Mouse (Mus musculus) layer of hippocampus, adult 2 months (tissue): ENCODE measurements around the gene Zbtb2. TPM values are rescaled to one million over a fixed set of nuclear protein-coding genes. Genes with fewer than 3 reads are reported as not detected.
"Not testable (repeated sequence)": the region's sequence is repeated elsewhere in the genome, so short reads cannot be mapped to it uniquely, and the experiment has no call there.

Experiments used
- DNase-seq, 2 experiments: peaks; one replicate each; pipeline ENCODE4 v3.0.0; 2022; ENCODE audit warnings: low spot score in 2 of 2
- H3K27ac ChIP-seq: fragments of 200-600 bp; 2 replicates; pipeline ENCODE4 v1.8.1; 2022
- H3K4me3 ChIP-seq: fragments of 200-600 bp; 2 replicates; pipeline ENCODE4 v1.8.1; 2022; ENCODE audit warnings: mild to moderate bottlenecking
- CTCF ChIP-seq: fragments of 200-600 bp; conservative IDR thresholded peaks from 2 replicates; pipeline ENCODE4 v1.8.1; 2022; ENCODE audit warnings: antibody characterized with exemption, mild to moderate bottlenecking, moderate library complexity
- long read RNA-seq, 2 experiments: library from polyadenylated mRNA; stranded (forward); transcript quantifications; one replicate each; pipeline ENCODE4 v2.0.0; 2021; ENCODE audit warnings: borderline mapping rate in 2 of 2
- total RNA-seq, 2 experiments: library from RNA; stranded (reverse); gene quantifications; 2 replicates each; pipeline ENCODE4 v1.2.3; 2021

Zbtb2 gene
- total RNA-seq, result 10 to 100 TPM; 11.8 to 13.2 TPM
- long read RNA-seq, experiment 1, full-length matches to known transcripts, result 9 of 10 reads
- long read RNA-seq, experiment 1, partial matches to known transcripts, result 0 of 10 reads
- long read RNA-seq, experiment 1, other reads (novel, unspliced or antisense), result 1 of 10 reads
- long read RNA-seq, experiment 2, full-length matches to known transcripts, result 9 of 12 reads
- long read RNA-seq, experiment 2, partial matches to known transcripts, result 0 of 12 reads
- long read RNA-seq, experiment 2, other reads (novel, unspliced or antisense), result 3 of 12 reads

GRCm38 (mm10) chr10:4387701-4388383 is at the start of gene Zbtb2:
TSS of gene Zbtb2 (minus strand) at chr10:4388108.
- DNase-seq, result peak; percentile 58 to 60
- TF ChIP-seq CTCF, result no peak

GRCm38 (mm10) chr10:4435416-4435815 is 47.5 kb upstream of the Zbtb2 start:
- Histone ChIP-seq H3K4me3 (no peak overlapping the region), H3K27ac (no peak overlapping the region)
- no peak for DNase-seq
- no peak for TF ChIP-seq CTCF

More at GRCm38 (mm10) chr10:4387701-4388383, at the start of gene Zbtb2:
- Histone ChIP-seq H3K27ac (peak within 1 kb of the TSS; percentile 100), H3K4me3 (peak within 1 kb of the TSS; percentile 87)

GRCm38 (mm10) chr10:4433871-4434270 is 46.0 kb upstream of the Zbtb2 start:
- DNase-seq, H3K27ac ChIP-seq, H3K4me3 ChIP-seq: not testable (repeated sequence)

- DNase-seq, result no peak
- H3K27ac ChIP-seq, result peak overlapping the region; percentile 92
- peak overlapping the region; percentile 94 for H3K4me3 ChIP-seq
- peak; percentile 65 for TF ChIP-seq CTCF
These were observed 45.3 kb upstream of the Zbtb2 start for GRCm38 (mm10) chr10:4432996-4433755.

- peak; percentile 93 to 94 for DNase-seq
- TF ChIP-seq CTCF, result no peak
These were observed 44.4 kb upstream of the Zbtb2 start, which contains the start of the genes Rmnd1 and Armt1 for GRCm38 (mm10) chr10:4432123-4432931. TSS of gene Rmnd1 (minus strand) at chr10:4432388. TSS of gene Armt1 (plus strand) at chr10:4432467.

GRCm38 (mm10) chr10:4431746-4432122 is 43.8 kb upstream of the Zbtb2 start:
- peak overlapping the region; percentile 98 for H3K27ac ChIP-seq
- DNase-seq, result no peak
- peak overlapping the region; percentile 94 for H3K4me3 ChIP-seq
- TF ChIP-seq CTCF, result peak; percentile 18

More at GRCm38 (mm10) chr10:4432123-4432931, 44.4 kb upstream of the Zbtb2 start, which contains the start of the genes Rmnd1 and Armt1:
- Histone ChIP-seq H3K4me3 (peak within 1 kb of the TSS; percentile 94), H3K27ac (peak within 1 kb of the TSS; percentile 98)

- peak overlapping the region; percentile 94 for H3K4me3 ChIP-seq
- no peak for DNase-seq
- no peak for TF ChIP-seq CTCF
- H3K27ac ChIP-seq, result no peak overlapping the region
These were observed 42.9 kb upstream of the Zbtb2 start for GRCm38 (mm10) chr10:4430826-4431225.

GRCm38 (mm10) chr10:4430399-4430798 is 42.5 kb upstream of the Zbtb2 start:
- no peak for DNase-seq
- H3K27ac ChIP-seq, result no peak overlapping the region
- no peak overlapping the region; the same call in 1 of the 2 replicates for H3K4me3 ChIP-seq
- no peak for TF ChIP-seq CTCF

- Histone ChIP-seq H3K4me3 (no peak overlapping the region), H3K27ac (no peak overlapping the region)
- DNase-seq, result no peak
- peak; percentile 47 for TF ChIP-seq CTCF
These were observed 37.3 kb upstream of the Zbtb2 start for GRCm38 (mm10) chr10:4425245-4425644.

- no peak for DNase-seq
- Histone ChIP-seq H3K4me3 (no peak overlapping the region), H3K27ac (no peak overlapping the region)
- TF ChIP-seq CTCF, result no peak
These were observed 19.3 kb upstream of the Zbtb2 start for GRCm38 (mm10) chr10:4407191-4407590.

GRCm38 (mm10) chr10:4405511-4405910 is 17.6 kb upstream of the Zbtb2 start:
- Histone ChIP-seq H3K4me3 (no peak overlapping the region), H3K27ac (no peak overlapping the region)
- no peak for DNase-seq
- TF ChIP-seq CTCF, result no peak

- TF ChIP-seq CTCF, result peak; percentile 87
- no peak overlapping the region for H3K27ac ChIP-seq
- peak; percentile 68 to 69 for DNase-seq
- H3K4me3 ChIP-seq, result no peak overlapping the region
These were observed 17.1 kb upstream of the Zbtb2 start for GRCm38 (mm10) chr10:4404895-4405491.
